Mouse (Mus musculus): ENCODE data around the gene Rnf224. TPM values are rescaled to one million over a fixed set of nuclear protein-coding genes. Genes with fewer than 3 reads are reported as not detected.

The Rnf224 gene
- total and polyA plus RNA-seq, 3 experiments = 0.10 TPM; not detected in 2

DNA sequence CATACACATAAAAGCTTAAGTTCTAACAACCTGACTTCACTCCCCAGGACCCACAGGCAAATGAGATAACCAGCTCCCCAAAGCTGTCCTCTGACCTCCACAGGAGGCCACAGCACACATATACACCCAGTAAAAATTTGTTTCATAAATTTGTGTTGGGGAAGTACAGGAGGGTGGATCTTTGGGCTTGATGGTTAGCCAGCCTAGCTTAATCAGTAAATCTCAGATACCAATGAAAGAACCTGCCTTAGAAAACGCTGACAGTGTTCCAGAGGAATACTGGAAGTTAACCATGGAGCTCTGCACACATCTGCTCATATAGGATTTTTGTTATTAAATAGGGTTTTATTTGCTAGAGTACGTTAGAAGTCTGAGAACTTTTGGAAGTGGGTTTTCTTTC, 18.9 kb downstream of the Rnf224 start:
- peaks cover 0 to 3% of the 10 kb centered on the region in 2 experiments; a peak in 1 of 4 replicates for H3K36me3 ChIP-seq (ENCODE audit: control insufficient read depth in 1 of 2, insufficient read depth in 2 of 2, low read length in 2 of 2)
- TF ChIP-seq HCFC1 (IDR thresholded peaks at IDR 0.05; ENCODE audit: low read depth, low read length) (no peak), MYC (IDR thresholded peaks at IDR 0.05; ENCODE audit: low read depth, low read length) (no peak), USF1 (IDR thresholded peaks at IDR 0.05; ENCODE audit: low read depth, low read length) (no peak), GABPA (IDR thresholded peaks at IDR 0.05; ENCODE audit: low read depth, low read length) (no peak), CTCF (IDR thresholded peaks at IDR 0.05 in 2 of 3, conservative IDR thresholded peaks at IDR 0.05 in 1 of 3; ENCODE audit: control insufficient read depth in 1 of 3, insufficient read depth in 1 of 3, low read depth in 2 of 3, low read length in 3 of 3, poor library complexity in 1 of 3, severe bottlenecking in 1 of 3) (no peak)
- H3K9me3 ChIP-seq (replicated peaks; ENCODE audit: insufficient read depth, low read length) = no peaks in the 10 kb centered on the region
- no peak overlapping the region for H3K4me3 ChIP-seq (ENCODE audit: control insufficient read depth in 1 of 2, insufficient read depth in 1 of 2, low read depth in 2 of 2, low read length in 2 of 2)
- H3K9ac ChIP-seq (ENCODE audit: control insufficient read depth, low read depth, low read length, poor library complexity, severe bottlenecking) = no peak overlapping the region
- no peak for DNase-seq (ENCODE audit: low read depth, low spot score)
- no peaks in the 10 kb centered on the region; the same call in 1 of the 2 replicates for H3K79me2 ChIP-seq (ENCODE audit: control insufficient read depth, insufficient read depth, low read length, poor library complexity)
- no peaks in the 10 kb centered on the region for H3K4me1 ChIP-seq (ENCODE audit: control insufficient read depth in 1 of 2, insufficient read depth in 2 of 2, low read length in 2 of 2)
- no peak overlapping the region for H3K27ac ChIP-seq (ENCODE audit: control insufficient read depth, low read depth, low read length)
- no peaks in the 10 kb centered on the region for H3K27me3 ChIP-seq (ENCODE audit: control insufficient read depth in 1 of 2, insufficient read depth in 2 of 2, low read length in 2 of 2)

- no peak within 1 kb of the TSS for H3K4me3 ChIP-seq (ENCODE audit: control insufficient read depth in 1 of 2, insufficient read depth in 1 of 2, low read depth in 2 of 2, low read length in 2 of 2)
- no peak within 1 kb of the TSS for H3K27ac ChIP-seq (ENCODE audit: control insufficient read depth, low read depth, low read length)
- H3K4me1 ChIP-seq (ENCODE audit: control insufficient read depth in 1 of 2, insufficient read depth in 2 of 2, low read length in 2 of 2) = peaks cover 6 to 15% of the 10 kb centered on the region in 2 experiments
- H3K27me3 ChIP-seq (ENCODE audit: control insufficient read depth in 1 of 2, insufficient read depth in 2 of 2, low read length in 2 of 2) = no peaks in the 10 kb centered on the region
- peaks cover 0 to 11% of the 10 kb centered on the region in 2 experiments; a peak in 2 of 4 replicates for H3K36me3 ChIP-seq (ENCODE audit: control insufficient read depth in 1 of 2, insufficient read depth in 2 of 2, low read length in 2 of 2)
- H3K9ac ChIP-seq (ENCODE audit: control insufficient read depth, low read depth, low read length, poor library complexity, severe bottlenecking) = no peak within 1 kb of the TSS
- no peak for DNase-seq (ENCODE audit: low read depth, low spot score)
- TF ChIP-seq MAZ (IDR thresholded peaks at IDR 0.05; ENCODE audit: low read depth, low read length) = no peak
- no peak for TF ChIP-seq NELFE (IDR thresholded peaks at IDR 0.05; ENCODE audit: low read depth, low read length)
- no peak for TF ChIP-seq TBP (IDR thresholded peaks at IDR 0.05; ENCODE audit: low read depth, low read length)
- TF ChIP-seq MAFK (IDR thresholded peaks at IDR 0.05; ENCODE audit: borderline replicate concordance, low read depth, low read length) = no peak
- TF ChIP-seq MEF2A (IDR thresholded peaks at IDR 0.05; ENCODE audit: extremely low read depth, insufficient replicate concordance, low read depth, low read length, poor library complexity, severe bottlenecking) = no peak
- TF ChIP-seq RCOR1 (IDR thresholded peaks at IDR 0.05; ENCODE audit: low read depth, low read length) = no peak
- no peak for TF ChIP-seq NRF1 (IDR thresholded peaks at IDR 0.05; ENCODE audit: insufficient read depth, low read depth, low read length, poor library complexity, severe bottlenecking)
- no peak for TF ChIP-seq GABPA (IDR thresholded peaks at IDR 0.05; ENCODE audit: low read depth, low read length)
- TF ChIP-seq POLR2A (IDR thresholded peaks at IDR 0.05; ENCODE audit: control insufficient read depth in 1 of 2, insufficient read depth in 1 of 2, low read depth in 1 of 2, low read length in 2 of 2, poor library complexity in 1 of 2) = no peak
- no peak for TF ChIP-seq MYB (IDR thresholded peaks at IDR 0.05; ENCODE audit: low read depth, low read length)
- peaks cover 17% of the 10 kb centered on the region for H3K79me2 ChIP-seq (ENCODE audit: control insufficient read depth, insufficient read depth, low read length, poor library complexity)
- no peaks in the 10 kb centered on the region for H3K9me3 ChIP-seq (replicated peaks; ENCODE audit: insufficient read depth, low read length)
Observed at GRCm38 (mm10) chr2:25214444-25214843, 22.1 kb downstream of the Rnf224 start, which contains the start of gene Stpg3. TSS of gene Stpg3 (minus strand) at chr2:25214637.
